Mouse (Mus musculus) CD4-positive, CD25-positive, alpha-beta regulatory T cell, adult 2 months (primary cell): Measurements from ENCODE around the gene Cep162.

ENCODE experiments used
- DNase-seq: peaks from one replicate; pipeline ENCODE4 v3.0.0-alpha.2; 2012; ENCODE audit warnings: low read depth, low spot score

Cep162 gene

GRCm38 (mm10) chr9:87162559-87162958, 92.8 kb downstream of the Cep162 start:
- DNase-seq = no peak

GRCm38 (mm10) chr9:87152641-87153325, 102.6 kb downstream of the Cep162 start:
- no peak for DNase-seq

GRCm38 (mm10) chr9:87147927-87148326, 107.4 kb downstream of the Cep162 start:
- DNase-seq = no peak

GRCm38 (mm10) chr9:87146400-87146799, 108.9 kb downstream of the Cep162 start:
- no peak for DNase-seq

- DNase-seq = no peak
Measured at GRCm38 (mm10) chr9:87145671-87146070, 109.7 kb downstream of the Cep162 start.

- DNase-seq = no peak
Measured at GRCm38 (mm10) chr9:87145180-87145579, 110.2 kb downstream of the Cep162 start.

- no peak for DNase-seq
Measured at GRCm38 (mm10) chr9:87144532-87144931, 110.8 kb downstream of the Cep162 start.

GRCm38 (mm10) chr9:87144106-87144505, 111.2 kb downstream of the Cep162 start, which contains the start of gene Mrap2:
Gene Mrap2 (plus strand): TSS chr9:87144306.
- peak; percentile 1 for DNase-seq

- no peak for DNase-seq
Measured at GRCm38 (mm10) chr9:87143076-87143475, 112.3 kb downstream of the Cep162 start.
